Mouse (Mus musculus): ENCODE results near the gene Mlana.

DNA sequence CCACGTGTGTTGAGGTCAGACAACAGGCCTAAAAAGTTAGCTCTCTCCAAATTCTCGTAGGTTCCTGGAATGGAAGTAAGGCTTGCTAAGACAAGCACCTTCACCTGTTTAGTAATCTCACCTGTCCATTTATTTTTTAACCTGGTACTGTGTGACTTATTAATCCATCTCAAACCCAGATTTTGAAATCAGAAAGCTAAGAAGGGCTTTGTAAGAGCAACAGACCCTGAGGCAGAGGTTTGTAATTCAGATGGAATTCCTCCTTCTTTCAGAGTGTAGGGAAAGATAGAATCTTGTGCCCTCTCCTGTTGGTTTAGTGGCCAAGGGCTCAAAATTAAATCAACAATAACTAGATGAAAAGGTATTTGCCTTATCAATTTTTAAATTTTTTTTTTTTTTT is 26.5 kb upstream of the Mlana start:
- TF ChIP-seq POLR2AphosphoS5 (IDR thresholded peaks at IDR 0.05; ENCODE audit: insufficient replicate concordance, low read depth, low read length) (no peak), CTCF (IDR thresholded peaks at IDR 0.05; ENCODE audit: low read depth, low read length) (no peak), TAL1 (conservative IDR thresholded peaks at IDR 0.05; ENCODE audit: low read depth, low read length) (no peak)
